Comparison of ENCODE assay signal across 10 mouse cellular contexts in the genomic region with DNA sequence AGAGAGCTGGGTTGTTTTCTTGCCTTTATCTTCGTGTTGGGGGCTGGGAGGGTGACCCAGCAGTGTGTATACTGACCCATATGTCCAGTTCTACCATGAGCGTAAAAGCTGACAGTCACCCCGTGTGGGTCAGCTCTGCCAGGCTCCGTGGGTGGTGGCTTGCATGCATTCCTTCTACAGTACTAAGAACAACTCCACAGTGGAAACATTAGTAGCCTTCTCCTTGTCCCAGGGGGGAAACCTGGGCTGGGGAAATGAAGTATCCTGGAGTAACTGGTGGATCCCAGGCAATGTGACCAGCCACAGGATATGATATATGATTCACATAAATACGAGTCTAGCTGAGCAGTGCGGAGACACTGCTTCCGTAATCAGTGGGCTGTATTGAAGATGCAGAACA. TPM values are rescaled to one million over a fixed set of nuclear protein-coding genes. Genes with fewer than 3 reads are reported as not detected.
DNase-seq lines count a peak whose midpoint lies in the region; ATAC-seq lines count a peak whose summit lies in the region.
"Had no signal": no experiment of that assay in that cellular context is flagged by ENCODE, and none has a peak within 500 bp of the region (broad histone marks: within the 10 kb centered on the region; RNA-seq: fewer than 3 reads in every experiment).

No protein-coding gene starts in this region.

- H3K27ac ChIP-seq in heart, embryonic 12.5 days (ENCODE audit: poor library complexity, severe bottlenecking), result peak overlapping the region; percentile 93
- 0 out of 2 replicates have a peak overlapping the region, but pooled peaks have one; percentile 14 for H3K27ac ChIP-seq in hindbrain, embryonic 14.5 days
- H3K27ac ChIP-seq in midbrain, embryonic 14.5 days (replicated peaks; ENCODE audit: low read depth, low read length), result no peak overlapping the region

- H3K4me2 ChIP-seq in heart, embryonic 12.5 days, result peak overlapping the region; percentile 70
- H3K4me2 ChIP-seq in hindbrain, embryonic 14.5 days (replicated peaks), result peak overlapping the region; percentile 88
- H3K4me2 ChIP-seq in midbrain, embryonic 14.5 days (ENCODE audit: low read length), result peak overlapping the region; percentile 94

- WGBS in heart, embryonic 12.5 days, result 18% methylated on average over 7 of the region's 7 CpGs
- 21% methylated on average over 7 of the region's 7 CpGs for WGBS in hindbrain, embryonic 14.5 days
- WGBS in midbrain, embryonic 14.5 days, result 33% methylated on average over 7 of the region's 7 CpGs

- peaks cover 7% of the 10 kb centered on the region; the same call in 1 of the 2 replicates for H3K36me3 ChIP-seq in heart, embryonic 12.5 days
- no peaks in the 10 kb centered on the region for H3K36me3 ChIP-seq in hindbrain, embryonic 14.5 days (replicated peaks; ENCODE audit: control insufficient read depth, insufficient read depth)
- no peaks in the 10 kb centered on the region for H3K36me3 ChIP-seq in midbrain, embryonic 14.5 days (ENCODE audit: control insufficient read depth, insufficient read depth, low read length)

- ATAC-seq in heart, embryonic 12.5 days (ENCODE audit: insufficient number of reproducible peaks, low FRiP score), result no peak
- ATAC-seq in hindbrain, embryonic 14.5 days (ENCODE audit: low FRiP score), result no peak
- no peak for ATAC-seq in midbrain, embryonic 14.5 days (ENCODE audit: low FRiP score, low TSS enrichment)

- H3K4me3 ChIP-seq in heart, embryonic 12.5 days, result peak overlapping the region; percentile 93
- peak overlapping the region; percentile 48 for H3K4me3 ChIP-seq in hindbrain, embryonic 14.5 days (replicated peaks; ENCODE audit: low read length)
- 0 out of 2 replicates have a peak overlapping the region, but pooled peaks have one; percentile 55 for H3K4me3 ChIP-seq in midbrain, embryonic 14.5 days (replicated peaks; ENCODE audit: low read depth, low read length)

- peaks cover 73% of the 10 kb centered on the region for H3K4me1 ChIP-seq in heart, embryonic 12.5 days (replicated peaks)
- peaks cover 14% of the 10 kb centered on the region; the same call in 1 of the 2 replicates for H3K4me1 ChIP-seq in hindbrain, embryonic 14.5 days (replicated peaks; ENCODE audit: control insufficient read depth, insufficient read depth, low read length)
- H3K4me1 ChIP-seq in midbrain, embryonic 14.5 days (ENCODE audit: control insufficient read depth, insufficient read depth, low read length), result peaks cover 13% of the 10 kb centered on the region

- H3K9ac ChIP-seq in heart, embryonic 12.5 days, result peak overlapping the region; percentile 100
- H3K9ac ChIP-seq in hindbrain, embryonic 14.5 days, result no peak overlapping the region
- H3K9ac ChIP-seq in midbrain, embryonic 14.5 days (replicated peaks; ENCODE audit: low read length), result no peak overlapping the region

- no peaks in the 10 kb centered on the region for H3K27me3 ChIP-seq in heart, embryonic 12.5 days (replicated peaks)
- H3K27me3 ChIP-seq in hindbrain, embryonic 14.5 days (ENCODE audit: control insufficient read depth, insufficient read depth, low read length), result peaks cover 25% of the 10 kb centered on the region
- peaks cover 11% of the 10 kb centered on the region for H3K27me3 ChIP-seq in midbrain, embryonic 14.5 days (ENCODE audit: control insufficient read depth, insufficient read depth, low read length)

- DNase-seq in heart, adult 8-10 months (ENCODE audit: low spot score), result no peak
- DNase-seq in Muller cell, postnatal 12 days (ENCODE audit: inconsistent ontology term), result peak; percentile 59
- DNase-seq in hindbrain, embryonic 14.5 days (ENCODE audit: low spot score), result no peak
- DNase-seq in midbrain, embryonic 14.5 days, result no peak
- DNase-seq in right cerebral cortex, postnatal 10 days (ENCODE audit: low spot score in 2 of 2), result no peak
- DNase-seq in embryo, embryonic 11 days, result no peak
- no peak for DNase-seq in frontal cortex, postnatal 36 days (ENCODE audit: low spot score in 2 of 2)
- DNase-seq: adrenal gland, postnatal 14 days had no signal

- H3K9me3 ChIP-seq in heart, embryonic 12.5 days (replicated peaks), result no peaks in the 10 kb centered on the region
- no peaks in the 10 kb centered on the region for H3K9me3 ChIP-seq in hindbrain, embryonic 14.5 days (ENCODE audit: control insufficient read depth, low read length)
- no peaks in the 10 kb centered on the region for H3K9me3 ChIP-seq in midbrain, embryonic 14.5 days (ENCODE audit: control insufficient read depth, low read length)

RNA-seq across cellular contexts. Expression of a gene that starts 1.5 kb away (rescaled TPM):
- polyA plus RNA-seq in heart, embryonic 12.5 days (2016; fragmentation: Nextera tagmentation; extraction: Ambion mirVana), result 66.7 and 67.1 TPM in 2 replicates
- 1 to 10 TPM; 5.4 to 9.1 (median 8.0) TPM for total RNA-seq in heart, adult 8-10 months (2022)
- polyA plus RNA-seq in hindbrain, embryonic 14.5 days (2014; fragmentation: Nextera tagmentation; extraction: Ambion mirVana), result 8.9 and 10.2 TPM in 2 replicates
- polyA plus RNA-seq in midbrain, embryonic 14.5 days (2014; fragmentation: Nextera tagmentation; extraction: Ambion mirVana), result 6.0 and 7.6 TPM in 2 replicates

RNA-seq across cellular contexts. Expression of a gene that starts 13.4 kb away (rescaled TPM):
- 20.0 and 20.6 TPM in 2 replicates for polyA plus RNA-seq in heart, embryonic 12.5 days (2016; fragmentation: Nextera tagmentation; extraction: Ambion mirVana)
- total RNA-seq in heart, adult 8-10 months (2022), result 1 to 10 TPM; 8.2 to 9.6 (median 8.9) TPM
- 6.4 and 6.9 TPM in 2 replicates for polyA plus RNA-seq in hindbrain, embryonic 14.5 days (2014; fragmentation: Nextera tagmentation; extraction: Ambion mirVana)
- 6.4 and 6.9 TPM in 2 replicates for polyA plus RNA-seq in midbrain, embryonic 14.5 days (2014; fragmentation: Nextera tagmentation; extraction: Ambion mirVana)

RNA-seq across cellular contexts. Expression of a gene that starts 25.1 kb away (rescaled TPM):
- polyA plus RNA-seq in heart, embryonic 12.5 days (2016; fragmentation: Nextera tagmentation; extraction: Ambion mirVana), result 102 and 104 TPM in 2 replicates
- total RNA-seq in heart, adult 8-10 months (2022), result 10 to 100 TPM; 66.9 to 78.4 (median 71.0) TPM
- polyA plus RNA-seq in hindbrain, embryonic 14.5 days (2014; fragmentation: Nextera tagmentation; extraction: Ambion mirVana), result 242 and 256 TPM in 2 replicates
- polyA plus RNA-seq in midbrain, embryonic 14.5 days (2014; fragmentation: Nextera tagmentation; extraction: Ambion mirVana), result 225 and 280 TPM in 2 replicates

RNA-seq across cellular contexts. Expression of a gene that starts 27.5 kb away (rescaled TPM):
- polyA plus RNA-seq in heart, embryonic 12.5 days (2016; fragmentation: Nextera tagmentation; extraction: Ambion mirVana), result 1.7 and 2.0 TPM in 2 replicates
- 1 to 10 TPM in 3 of 4 experiments, not detected in 1; 1.2 to 1.6 (median 1.4) TPM for total RNA-seq in heart, adult 8-10 months (2022)
- polyA plus RNA-seq in hindbrain, embryonic 14.5 days (2014; fragmentation: Nextera tagmentation; extraction: Ambion mirVana), result 3.0 and 3.4 TPM in 2 replicates
- polyA plus RNA-seq in midbrain, embryonic 14.5 days (2014; fragmentation: Nextera tagmentation; extraction: Ambion mirVana), result 0.62 and 1.1 TPM in 2 replicates
- total RNA-seq: liver, adult 2 months had no signal
- polyA plus RNA-seq: liver, adult 2 months had no signal

RNA-seq across cellular contexts. Expression of a gene that starts 30.1 kb away (rescaled TPM):
- 143 and 152 TPM in 2 replicates for polyA plus RNA-seq in heart, embryonic 12.5 days (2016; fragmentation: Nextera tagmentation; extraction: Ambion mirVana)
- 1,000 to 10,000 TPM; 2,176 to 4,520 (median 3,450) TPM for total RNA-seq in heart, adult 8-10 months (2022)
- not detected in 2 replicates for polyA plus RNA-seq in hindbrain, embryonic 14.5 days (2014; fragmentation: Nextera tagmentation; extraction: Ambion mirVana)
- polyA plus RNA-seq in midbrain, embryonic 14.5 days (2014; fragmentation: Nextera tagmentation; extraction: Ambion mirVana), result 0.31 TPM in 1 of 2 replicates, not detected in the other
